Mouse (Mus musculus) kidney, embryonic 15.5 days (tissue): ENCODE results near the gene Zfp853. TPM values are rescaled to one million over a fixed set of nuclear protein-coding genes. Genes with fewer than 3 reads are reported as not detected.

Experiments used
- polyA plus RNA-seq: library from polyadenylated mRNA; unstranded; fragments of >200 nt; fragmentation: Nextera tagmentation; extraction: Ambion mirVana; gene quantifications from 2 replicates; pipeline ENCODE4 v1.2.1, GENCODE M21; 2015

The Zfp853 gene
- polyA plus RNA-seq, 1 experiment from 2014 or later = 0.08 TPM

Other genes with a start within 250 kb of the Zfp853 start
- 44.5 and 46.9 TPM in 2 replicates for gene Rnf216, start 180.6 kb downstream of the Zfp853 start, polyA plus RNA-seq
- gene Olfr718-ps1, start 146.0 kb downstream of the Zfp853 start, polyA plus RNA-seq = 0.04 TPM in 1 of 2 replicates, not detected in the other
- 12.8 and 16.8 TPM in 2 replicates for gene Rbak, start 112.8 kb downstream of the Zfp853 start, polyA plus RNA-seq
- not detected in 2 replicates for gene Spdye4b, start 112.6 kb downstream of the Zfp853 start, polyA plus RNA-seq
- gene Spdye4a, start 66.7 kb downstream of the Zfp853 start, polyA plus RNA-seq = not detected in 2 replicates
- gene Zfp12, start 58.5 kb downstream of the Zfp853 start, polyA plus RNA-seq = 15.6 and 17.0 TPM in 2 replicates
- gene Zfp316, start 23.6 kb downstream of the Zfp853 start, polyA plus RNA-seq = 3.2 and 3.3 TPM in 2 replicates
- 39.9 and 43.6 TPM in 2 replicates for gene E130309D02Rik, start 21.7 kb upstream of the Zfp853 start, polyA plus RNA-seq
- 74.3 and 76.4 TPM in 2 replicates for gene Zdhhc4, start 35.6 kb upstream of the Zfp853 start, polyA plus RNA-seq
- 0.14 TPM in 1 of 2 replicates, not detected in the other for gene Grid2ip, start 63.7 kb upstream of the Zfp853 start, polyA plus RNA-seq
- gene Kdelr2, start 110.2 kb upstream of the Zfp853 start, polyA plus RNA-seq = 344 and 350 TPM in 2 replicates
- gene Daglb, start 171.0 kb upstream of the Zfp853 start, polyA plus RNA-seq = 7.1 and 8.6 TPM in 2 replicates
- gene Rac1, start 234.4 kb upstream of the Zfp853 start, polyA plus RNA-seq = 459 and 494 TPM in 2 replicates